In the genomic region with DNA sequence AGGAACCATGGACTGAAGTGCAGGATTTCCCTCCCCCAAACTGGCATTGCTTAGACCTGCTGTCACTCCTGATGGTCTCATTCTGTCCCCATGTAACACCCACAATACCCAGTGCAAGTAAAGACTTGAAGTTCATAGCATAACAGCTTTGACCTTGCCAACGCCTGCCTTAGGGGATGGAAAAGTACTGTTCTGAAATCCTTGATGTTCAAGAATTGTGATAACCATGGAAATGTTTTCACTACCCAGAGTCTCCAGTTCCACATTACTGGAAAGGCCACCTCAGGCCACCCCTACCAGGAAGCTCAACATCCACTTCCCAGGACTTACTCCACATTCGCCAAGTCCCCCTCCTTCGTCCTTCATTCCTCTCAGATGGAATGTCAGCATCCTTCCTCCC, we compare ENCODE assay signal across 39 mouse cellular contexts. TPM values are rescaled to one million over a fixed set of nuclear protein-coding genes. Genes with fewer than 3 reads are reported as not detected.
"Had no signal": no experiment of that assay in that cellular context is flagged by ENCODE, and none has a peak within 500 bp of the region (broad histone marks: within the 10 kb centered on the region; RNA-seq: fewer than 3 reads in every experiment).

No protein-coding gene starts in this region.

RNA-seq across cellular contexts. Expression of a gene that starts 0.3 kb away (rescaled TPM):
- total RNA-seq: gastrocnemius, adult 2 months; gastrocnemius, postnatal 10 days; gastrocnemius, postnatal 25 days; gastrocnemius, postnatal 4 days; granulocyte monocyte progenitor cell, adult 5-6 weeks; heart, adult 2 months; heart, postnatal 14 days; heart, postnatal 36 days; hematopoietic stem cell, adult 5-6 weeks; hindbrain, postnatal 0 days; layer of hippocampus, adult 18-20 months; layer of hippocampus, adult 8-10 months; layer of hippocampus, postnatal 14 days; layer of hippocampus, postnatal 36 days; left cerebral cortex, adult 18-20 months; left cerebral cortex, adult 8-10 months; left cerebral cortex, postnatal 10 days; left cerebral cortex, postnatal 25 days; left cerebral cortex, postnatal 4 days; liver, adult 2 months had no signal
- polyA plus RNA-seq: frontal cortex, adult 2 months; heart, adult 2 months; heart, embryonic 11.5 days; heart, embryonic 13.5 days; heart, embryonic 15.5 days; heart, postnatal 0 days; hindbrain, embryonic 11.5 days; hindbrain, embryonic 13.5 days; hindbrain, embryonic 15.5 days; hindbrain, postnatal 0 days; intestine, embryonic 14.5 days; intestine, embryonic 16.5 days; kidney, embryonic 14.5 days; kidney, embryonic 16.5 days; large intestine, adult 2 months; limb, embryonic 11.5 days; limb, embryonic 13.5 days; limb, embryonic 15.5 days; liver, adult 2 months; liver, embryonic 12.5 days; liver, embryonic 14.5 days; liver, embryonic 16.5 days had no signal

RNA-seq across cellular contexts. Expression of a gene that starts 23.9 kb away (rescaled TPM):
- total RNA-seq: gastrocnemius, adult 2 months; gastrocnemius, postnatal 10 days; gastrocnemius, postnatal 25 days; gastrocnemius, postnatal 4 days; granulocyte monocyte progenitor cell, adult 5-6 weeks; heart, adult 2 months; heart, postnatal 14 days; heart, postnatal 36 days; hematopoietic stem cell, adult 5-6 weeks; hindbrain, postnatal 0 days; layer of hippocampus, adult 18-20 months; layer of hippocampus, adult 8-10 months; layer of hippocampus, postnatal 14 days; layer of hippocampus, postnatal 36 days; left cerebral cortex, adult 18-20 months; left cerebral cortex, adult 8-10 months; left cerebral cortex, postnatal 10 days; left cerebral cortex, postnatal 25 days; left cerebral cortex, postnatal 4 days; liver, adult 2 months had no signal
- polyA plus RNA-seq: frontal cortex, adult 2 months; heart, adult 2 months; heart, embryonic 11.5 days; heart, embryonic 13.5 days; heart, embryonic 15.5 days; heart, postnatal 0 days; hindbrain, embryonic 11.5 days; hindbrain, embryonic 13.5 days; hindbrain, embryonic 15.5 days; hindbrain, postnatal 0 days; intestine, embryonic 14.5 days; intestine, embryonic 16.5 days; kidney, embryonic 14.5 days; kidney, embryonic 16.5 days; large intestine, adult 2 months; limb, embryonic 11.5 days; limb, embryonic 13.5 days; limb, embryonic 15.5 days; liver, adult 2 months; liver, embryonic 12.5 days; liver, embryonic 14.5 days; liver, embryonic 16.5 days had no signal
